Mouse (Mus musculus): ENCODE results near the gene Prkci.

DNA sequence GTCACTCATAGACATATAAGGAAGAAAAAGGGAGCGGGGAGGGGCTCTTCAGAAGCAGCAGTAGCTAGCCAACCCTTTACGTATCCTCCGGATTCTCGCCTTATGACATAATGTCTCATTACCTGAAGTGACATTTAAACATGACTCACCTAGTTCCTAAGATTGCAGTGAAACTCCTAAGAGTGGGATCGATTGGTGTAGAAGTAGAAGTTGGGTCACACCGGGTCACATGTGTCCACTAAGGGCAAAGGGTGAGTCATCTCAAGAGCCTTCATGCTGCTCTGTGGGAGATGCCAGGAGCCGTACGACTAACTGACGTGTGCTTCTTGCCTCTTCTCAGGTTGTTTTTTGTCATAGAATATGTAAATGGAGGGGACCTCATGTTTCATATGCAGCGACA is 43.1 kb downstream of the Prkci start:
- no peak for TF ChIP-seq CTCF (IDR thresholded peaks at IDR 0.05; ENCODE audit: low read depth)
- TF ChIP-seq EP300 (IDR thresholded peaks at IDR 0.05; ENCODE audit: low read depth) = no peak
